Mouse (Mus musculus): ENCODE results near the gene Sirpa. TPM values are rescaled to one million over a fixed set of nuclear protein-coding genes. Genes with fewer than 3 reads are reported as not detected.

Sirpa gene
- polyA plus RNA-seq, 1 experiment from 2014 or later = 16.9 TPM

- 93% methylated on average over 4 of the region's 4 CpGs for WGBS
- no peak overlapping the region for H3K9ac ChIP-seq
- no peak overlapping the region for H3K4me2 ChIP-seq
- H3K4me3 ChIP-seq = no peak overlapping the region
- no peaks in the 10 kb centered on the region for H3K9me3 ChIP-seq (replicated peaks)
- ATAC-seq = no peak
- no peaks in the 10 kb centered on the region for H3K36me3 ChIP-seq (ENCODE audit: poor library complexity, severe bottlenecking)
- H3K27me3 ChIP-seq = no peaks in the 10 kb centered on the region
- no peak overlapping the region for H3K27ac ChIP-seq
- H3K4me1 ChIP-seq = no peaks in the 10 kb centered on the region
Measured at GRCm38 (mm10) chr2:129658796-129659195, 66.2 kb downstream of the Sirpa start.

GRCm38 (mm10) chr2:129660020-129660419 is 67.4 kb downstream of the Sirpa start:
- no peak for ATAC-seq
- no peak overlapping the region for H3K27ac ChIP-seq
- no peak overlapping the region for H3K4me2 ChIP-seq
- H3K27me3 ChIP-seq = no peaks in the 10 kb centered on the region
- H3K36me3 ChIP-seq (ENCODE audit: poor library complexity, severe bottlenecking) = no peaks in the 10 kb centered on the region
- H3K9ac ChIP-seq = no peak overlapping the region
- 76% methylated on average over 6 of the region's 6 CpGs for WGBS
- H3K4me1 ChIP-seq = no peaks in the 10 kb centered on the region
- H3K4me3 ChIP-seq = no peak overlapping the region
- H3K9me3 ChIP-seq (replicated peaks) = no peaks in the 10 kb centered on the region

- Histone ChIP-seq H3K27ac (no peak overlapping the region), H3K4me1 (no peaks in the 10 kb centered on the region), H3K27me3 (no peaks in the 10 kb centered on the region), H3K4me3 (no peak overlapping the region), H3K4me2 (no peak overlapping the region), H3K9ac (no peak overlapping the region), H3K36me3 (ENCODE audit: poor library complexity, severe bottlenecking) (no peaks in the 10 kb centered on the region), H3K9me3 (replicated peaks) (no peaks in the 10 kb centered on the region)
- ATAC-seq = no peak
- WGBS = 71% methylated on average over 4 of the region's 4 CpGs
Measured at GRCm38 (mm10) chr2:129662484-129662883, 69.8 kb downstream of the Sirpa start.

GRCm38 (mm10) chr2:129671911-129672310 is 79.3 kb downstream of the Sirpa start:
- H3K27ac ChIP-seq = no peak overlapping the region
- no peaks in the 10 kb centered on the region for H3K4me1 ChIP-seq
- H3K4me3 ChIP-seq = no peak overlapping the region
- peaks cover 5% of the 10 kb centered on the region; the same call in 1 of the 2 replicates for H3K27me3 ChIP-seq
- no peak overlapping the region for H3K4me2 ChIP-seq
- H3K9ac ChIP-seq = no peak overlapping the region
- WGBS = 84% methylated on average over 4 of the region's 4 CpGs
- H3K36me3 ChIP-seq (ENCODE audit: poor library complexity, severe bottlenecking) = no peaks in the 10 kb centered on the region
- no peak for ATAC-seq
- no peaks in the 10 kb centered on the region for H3K9me3 ChIP-seq (replicated peaks)

GRCm38 (mm10) chr2:129674935-129675634 is 82.5 kb downstream of the Sirpa start:
- peaks cover 11% of the 10 kb centered on the region for H3K4me1 ChIP-seq
- H3K9me3 ChIP-seq (replicated peaks) = no peaks in the 10 kb centered on the region
- no peak overlapping the region for H3K27ac ChIP-seq
- peak; percentile 61 for ATAC-seq
- no peak overlapping the region for H3K9ac ChIP-seq
- no peak overlapping the region for H3K4me2 ChIP-seq
- H3K4me3 ChIP-seq = no peak overlapping the region
- no peaks in the 10 kb centered on the region for H3K36me3 ChIP-seq (ENCODE audit: poor library complexity, severe bottlenecking)
- peaks cover 5% of the 10 kb centered on the region; the same call in 1 of the 2 replicates for H3K27me3 ChIP-seq
- WGBS = 35% methylated on average over 13 of the region's 13 CpGs

GRCm38 (mm10) chr2:129677664-129678063 is 85.0 kb downstream of the Sirpa start:
- peaks cover 11% of the 10 kb centered on the region for H3K4me1 ChIP-seq
- no peak overlapping the region for H3K9ac ChIP-seq
- H3K4me3 ChIP-seq = no peak overlapping the region
- H3K27ac ChIP-seq = no peak overlapping the region
- no peaks in the 10 kb centered on the region for H3K36me3 ChIP-seq (ENCODE audit: poor library complexity, severe bottlenecking)
- no peaks in the 10 kb centered on the region for H3K9me3 ChIP-seq (replicated peaks)
- peaks cover 5% of the 10 kb centered on the region; the same call in 1 of the 2 replicates for H3K27me3 ChIP-seq
- 0% methylated on average over 2 of the region's 2 CpGs for WGBS
- ATAC-seq = peak; percentile 66
- H3K4me2 ChIP-seq = no peak overlapping the region

GRCm38 (mm10) chr2:129679066-129679465 is 86.4 kb downstream of the Sirpa start:
- Histone ChIP-seq H3K9ac (no peak overlapping the region), H3K27ac (no peak overlapping the region), H3K36me3 (ENCODE audit: poor library complexity, severe bottlenecking) (no peaks in the 10 kb centered on the region), H3K27me3 (peaks cover 5% of the 10 kb centered on the region; the same call in 1 of the 2 replicates), H3K4me3 (no peak overlapping the region), H3K4me1 (peaks cover 11% of the 10 kb centered on the region), H3K4me2 (no peak overlapping the region), H3K9me3 (replicated peaks) (no peaks in the 10 kb centered on the region)
- no peak for ATAC-seq
- WGBS = 83% methylated on average over 5 of the region's 5 CpGs

- ATAC-seq = no peak
- Histone ChIP-seq H3K4me3 (no peak overlapping the region), H3K9me3 (replicated peaks) (no peaks in the 10 kb centered on the region), H3K4me2 (no peak overlapping the region), H3K27me3 (peaks cover 5% of the 10 kb centered on the region; the same call in 1 of the 2 replicates), H3K36me3 (ENCODE audit: poor library complexity, severe bottlenecking) (no peaks in the 10 kb centered on the region), H3K4me1 (peaks cover 11% of the 10 kb centered on the region), H3K27ac (no peak overlapping the region), H3K9ac (no peak overlapping the region)
- WGBS = 86% methylated on average over 3 of the region's 3 CpGs
Measured at GRCm38 (mm10) chr2:129680236-129680635, 87.6 kb downstream of the Sirpa start.

Other genes with a start within 250 kb of the Sirpa start
- 0.17 TPM in 1 of 2 replicates, not detected in the other for gene Il1b, start 221.7 kb upstream of the Sirpa start, polyA plus RNA-seq (2015; fragmentation: Nextera tagmentation; extraction: Ambion mirVana)
- not detected in 2 replicates for gene F830045P16Rik, start 56.2 kb upstream of the Sirpa start, polyA plus RNA-seq (2015; fragmentation: Nextera tagmentation; extraction: Ambion mirVana)
- gene Pdyn, start 107.0 kb downstream of the Sirpa start, polyA plus RNA-seq (2015; fragmentation: Nextera tagmentation; extraction: Ambion mirVana) = 2.4 and 2.8 TPM in 2 replicates
- 9.4 and 11.4 TPM in 2 replicates for gene Stk35, start 207.7 kb downstream of the Sirpa start, polyA plus RNA-seq (2015; fragmentation: Nextera tagmentation; extraction: Ambion mirVana)